Mouse (Mus musculus) heart, postnatal 4 days (tissue): ENCODE results near the gene Olfr988. TPM values are rescaled to one million over a fixed set of nuclear protein-coding genes. Genes with fewer than 3 reads are reported as not detected.
"Not testable (repeated sequence)": the region's sequence is repeated elsewhere in the genome, so short reads cannot be mapped to it uniquely, and the experiment has no call there.

Source experiments
- DNase-seq: peaks from one replicate; pipeline ENCODE4 v3.0.0; 2021
- total RNA-seq, 2 experiments: library from RNA; stranded (reverse); gene quantifications; 2 replicates each; pipeline ENCODE4 v1.2.3; 2021

Olfr988 gene
- total RNA-seq = not detected

DNA sequence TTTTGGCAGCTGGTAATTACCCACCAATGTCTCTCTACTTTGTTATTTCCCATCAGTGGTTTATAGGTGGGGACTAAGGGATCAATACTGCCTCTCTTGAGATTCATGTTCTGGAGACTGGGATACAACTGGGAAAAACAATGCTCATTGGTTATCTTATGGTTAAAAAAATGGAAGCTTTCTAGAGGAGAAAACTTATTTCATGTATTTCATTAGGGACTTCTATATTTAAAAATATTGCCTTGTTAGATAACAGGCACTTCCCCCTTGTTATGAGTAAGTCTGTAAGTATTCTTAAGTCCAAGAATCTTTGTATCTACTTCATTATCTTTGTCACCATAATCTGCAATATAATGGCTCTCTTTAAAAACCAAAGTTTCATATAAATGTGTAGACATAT, at the start of gene Olfr988:
Gene Olfr988 (minus strand): TSS at position 101 of the 400 bp plus-strand sequence.
- not testable (repeated sequence) for DNase-seq

DNA sequence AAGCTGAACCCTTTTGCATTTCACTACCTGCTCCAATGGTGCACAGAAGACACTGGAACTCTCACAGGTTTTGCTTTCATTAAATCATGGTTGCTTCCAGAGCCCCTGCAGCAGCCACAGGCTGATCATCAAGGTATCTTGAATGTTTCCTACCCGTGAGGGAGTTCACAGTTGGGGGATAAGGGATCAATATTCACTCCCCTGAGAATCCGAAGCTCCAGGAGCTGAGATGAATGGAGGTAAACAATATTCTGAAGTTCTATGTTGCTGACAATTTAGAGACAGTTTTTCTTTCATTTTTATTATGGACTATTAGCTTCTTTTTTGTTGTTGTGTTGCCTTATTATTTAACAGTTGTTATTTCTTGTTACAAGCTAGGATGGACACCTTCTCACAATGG, 46.3 kb upstream of the Olfr988 start, which contains the start of gene Olfr992:
Gene Olfr992 (minus strand): TSS at position 101 of the 400 bp plus-strand sequence.
- no peak for DNase-seq

DNA sequence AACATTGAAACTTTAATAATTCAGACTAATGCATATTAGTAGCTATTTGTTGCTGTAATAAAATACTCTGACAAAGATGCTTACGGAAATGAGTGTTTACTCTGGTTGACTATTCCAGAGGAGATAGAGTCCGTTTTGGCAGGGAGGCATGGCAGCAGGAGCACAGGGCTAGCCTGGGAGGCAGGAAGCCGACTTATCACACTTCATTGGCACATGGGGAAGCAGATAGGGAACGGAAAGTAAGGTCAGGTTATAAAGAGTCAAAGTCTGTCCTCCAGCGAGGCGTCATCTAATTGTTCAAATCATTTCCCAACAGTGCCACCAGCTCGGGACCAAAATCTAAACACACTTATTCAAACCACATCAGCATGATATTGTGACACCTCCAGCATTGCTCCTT, 23.1 kb downstream of the Olfr988 start:
- DNase-seq = no peak

DNA sequence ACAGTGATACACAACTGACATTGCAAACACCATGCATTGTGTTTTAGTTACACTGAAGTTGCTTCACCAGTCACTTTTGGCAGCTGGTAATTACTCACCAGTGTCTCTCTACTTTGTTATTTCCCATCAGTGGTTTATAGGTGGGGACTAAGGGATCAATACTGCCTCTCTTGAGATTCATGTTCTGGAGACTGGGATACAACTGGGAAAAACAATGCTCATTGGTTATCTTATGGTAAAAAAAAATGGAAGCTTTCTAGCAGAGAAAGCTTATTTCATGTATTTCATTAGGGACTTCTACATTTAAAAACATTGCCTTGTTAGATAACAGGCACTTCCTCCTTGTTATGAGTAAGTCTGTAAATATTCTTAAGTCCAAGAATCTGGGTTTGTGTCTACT, 23.8 kb downstream of the Olfr988 start, which contains the start of gene Olfr987:
Gene Olfr987 (minus strand): TSS at position 101 of the 400 bp plus-strand sequence.
- not testable (repeated sequence) for DNase-seq

DNA sequence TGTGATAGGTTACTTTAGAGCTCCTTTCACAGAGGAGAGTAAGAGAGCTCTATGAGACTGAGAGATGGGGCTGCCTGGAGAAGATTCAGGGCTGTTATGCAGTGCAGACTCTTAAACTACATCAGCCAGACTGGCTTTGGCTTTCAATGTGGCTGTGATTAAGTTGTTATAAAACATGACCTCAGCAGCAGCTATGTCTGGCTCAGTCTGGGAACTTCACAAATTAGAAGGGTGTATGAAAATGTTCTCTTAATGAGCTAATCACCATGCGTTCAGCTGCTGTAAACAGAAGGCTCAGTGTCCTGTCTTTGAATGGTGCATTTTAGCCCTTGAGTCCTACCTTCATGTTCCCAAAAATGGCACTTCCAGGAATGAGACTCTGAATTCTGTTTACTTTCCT, 43.9 kb downstream of the Olfr988 start:
- no peak for DNase-seq

Other genes with a start within 250 kb of the Olfr988 start
- 100 to 1,000 TPM in 1 of 2 experiments, 10 to 100 TPM in 1; 85.4 to 109 TPM for gene Aplnr, start 227.0 kb downstream of the Olfr988 start, total RNA-seq
- 1 to 10 TPM; 2.1 to 2.7 TPM for gene Lrrc55, start 166.0 kb downstream of the Olfr988 start, total RNA-seq
- gene Olfr987, start 23.9 kb downstream of the Olfr988 start, total RNA-seq = not detected
- gene Olfr992, start 46.2 kb upstream of the Olfr988 start, total RNA-seq = not detected
- gene Olfr993, start 51.6 kb upstream of the Olfr988 start, total RNA-seq = not detected
- not detected for gene Olfr994, start 73.2 kb upstream of the Olfr988 start, total RNA-seq
- not detected for gene Olfr995, start 80.4 kb upstream of the Olfr988 start, total RNA-seq
- not detected for gene 4833423E24Rik, start 155.8 kb upstream of the Olfr988 start, total RNA-seq
- gene Olfr996, start 216.0 kb upstream of the Olfr988 start, total RNA-seq = not detected
- gene Olfr998, start 225.7 kb upstream of the Olfr988 start, total RNA-seq = not detected
- gene Olfr1000, start 248.7 kb upstream of the Olfr988 start, total RNA-seq = not detected